Mouse (Mus musculus): ENCODE results near the gene Col25a1.

The Col25a1 gene

GRCm38 (mm10) chr3:130131201-130131600 lies at the start of gene Col25a1:
Col25a1 (plus strand) TSS chr3:130131501.
- DNase-seq (ENCODE audit: low read depth, low spot score), result no peak

- no peak for DNase-seq (ENCODE audit: low read depth, low spot score)
Measured at GRCm38 (mm10) chr3:130083312-130083711, 48.0 kb upstream of the Col25a1 start.

- DNase-seq (ENCODE audit: low read depth, low spot score), result no peak
Measured at GRCm38 (mm10) chr3:130086372-130087080, 44.8 kb upstream of the Col25a1 start.

GRCm38 (mm10) chr3:130087466-130087865 lies 43.8 kb upstream of the Col25a1 start:
- DNase-seq (ENCODE audit: low read depth, low spot score), result no peak

GRCm38 (mm10) chr3:130088654-130089053 lies 42.6 kb upstream of the Col25a1 start:
- DNase-seq (ENCODE audit: low read depth, low spot score), result no peak

- no peak for DNase-seq (ENCODE audit: low read depth, low spot score)
Measured at GRCm38 (mm10) chr3:130090460-130090859, 40.8 kb upstream of the Col25a1 start.

GRCm38 (mm10) chr3:130094125-130094704 lies 37.1 kb upstream of the Col25a1 start:
- no peak for DNase-seq (ENCODE audit: low read depth, low spot score)

GRCm38 (mm10) chr3:130095160-130095781 lies 36.0 kb upstream of the Col25a1 start:
- DNase-seq (ENCODE audit: low read depth, low spot score), result no peak

- no peak for DNase-seq (ENCODE audit: low read depth, low spot score)
Measured at GRCm38 (mm10) chr3:130103486-130103885, 27.8 kb upstream of the Col25a1 start.

GRCm38 (mm10) chr3:130104471-130104870 lies 26.8 kb upstream of the Col25a1 start:
- no peak for DNase-seq (ENCODE audit: low read depth, low spot score)

GRCm38 (mm10) chr3:130116886-130117285 lies 14.4 kb upstream of the Col25a1 start:
- DNase-seq (ENCODE audit: low read depth, low spot score), result no peak

GRCm38 (mm10) chr3:130127840-130128239 lies 3.5 kb upstream of the Col25a1 start:
- DNase-seq (ENCODE audit: low read depth, low spot score), result no peak

- no peak for DNase-seq (ENCODE audit: low read depth, low spot score)
Measured at GRCm38 (mm10) chr3:130128564-130128963, 2.7 kb upstream of the Col25a1 start.

GRCm38 (mm10) chr3:130129635-130130206 lies 1.6 kb upstream of the Col25a1 start:
- DNase-seq (ENCODE audit: low read depth, low spot score), result no peak

GRCm38 (mm10) chr3:130137204-130137603 lies 5.9 kb downstream of the Col25a1 start:
- no peak for DNase-seq (ENCODE audit: low read depth, low spot score)

GRCm38 (mm10) chr3:130137640-130138039 lies 6.3 kb downstream of the Col25a1 start:
- DNase-seq (ENCODE audit: low read depth, low spot score), result no peak

GRCm38 (mm10) chr3:130145874-130146273 lies 14.6 kb downstream of the Col25a1 start:
- DNase-seq (ENCODE audit: low read depth, low spot score), result no peak

GRCm38 (mm10) chr3:130147827-130148226 lies 16.5 kb downstream of the Col25a1 start:
- no peak for DNase-seq (ENCODE audit: low read depth, low spot score)

- DNase-seq (ENCODE audit: low read depth, low spot score), result no peak
Measured at GRCm38 (mm10) chr3:130149180-130149579, 17.9 kb downstream of the Col25a1 start.

- no peak for DNase-seq (ENCODE audit: low read depth, low spot score)
Measured at GRCm38 (mm10) chr3:130153117-130153516, 21.8 kb downstream of the Col25a1 start.

GRCm38 (mm10) chr3:130157551-130157950 lies 26.2 kb downstream of the Col25a1 start:
- DNase-seq (ENCODE audit: low read depth, low spot score), result no peak

GRCm38 (mm10) chr3:130159906-130160305 lies 28.6 kb downstream of the Col25a1 start:
- DNase-seq (ENCODE audit: low read depth, low spot score), result no peak

GRCm38 (mm10) chr3:130160902-130161301 lies 29.6 kb downstream of the Col25a1 start:
- DNase-seq (ENCODE audit: low read depth, low spot score), result no peak
